21 mouse cellular contexts compared by ENCODE assay signal in genomic region chr5:18250379-18251017, GRCm38 (mm10).
DNase-seq lines count a peak whose midpoint lies in the region; ATAC-seq and TF ChIP-seq lines count a peak whose summit lies in the region.
"Had no signal": no experiment of that assay in that cellular context is flagged by ENCODE, and none has a peak within 500 bp of the region (broad histone marks: within the 10 kb centered on the region; RNA-seq: fewer than 3 reads in every experiment).

No protein-coding gene starts in this region.

- H3K4me2 ChIP-seq in lung, postnatal 0 days (replicated peaks; ENCODE audit: low read depth, low read length), result no peak overlapping the region
- peak overlapping the region; percentile 32 for H3K4me2 ChIP-seq in myocyte (ENCODE audit: low read depth)
- H3K4me2 ChIP-seq: embryonic facial prominence, embryonic 15.5 days; hindbrain, embryonic 15.5 days; limb, embryonic 13.5 days; midbrain, embryonic 12.5 days; neural tube, embryonic 12.5 days had no signal

- H3K4me1 ChIP-seq in lung, postnatal 0 days (ENCODE audit: insufficient read depth, low read depth, low read length), result no peaks in the 10 kb centered on the region
- H3K4me1 ChIP-seq: embryonic facial prominence, embryonic 15.5 days; hindbrain, embryonic 15.5 days; limb, embryonic 13.5 days; midbrain, embryonic 12.5 days; neural tube, embryonic 12.5 days had no signal

- TF ChIP-seq POLR2A in myocyte (IDR thresholded peaks at IDR 0.05; ENCODE audit: insufficient read length, low read depth), result no peak

- H3K27ac ChIP-seq in lung, postnatal 0 days (ENCODE audit: low read length), result no peak overlapping the region
- H3K27ac ChIP-seq: embryonic facial prominence, embryonic 15.5 days; hindbrain, embryonic 15.5 days; limb, embryonic 13.5 days; midbrain, embryonic 12.5 days; neural tube, embryonic 12.5 days had no signal

- no peak for TF ChIP-seq CTCF in lung, postnatal 0 days (IDR thresholded peaks at IDR 0.05)

- no peaks in the 10 kb centered on the region for H3K9me3 ChIP-seq in lung, postnatal 0 days (ENCODE audit: low read length)
- H3K9me3 ChIP-seq: embryonic facial prominence, embryonic 15.5 days; hindbrain, embryonic 15.5 days; limb, embryonic 13.5 days; midbrain, embryonic 12.5 days; neural tube, embryonic 12.5 days had no signal

- no peak overlapping the region for H3ac ChIP-seq in myocyte (ENCODE audit: control insufficient read depth, insufficient read length)

- H3K79me2 ChIP-seq in myocyte (ENCODE audit: control insufficient read depth, insufficient read depth), result no peaks in the 10 kb centered on the region

- peak; percentile 54 for DNase-seq in lung, postnatal 0 days (ENCODE audit: low spot score)
- DNase-seq in lung, postnatal 25 days (ENCODE audit: low spot score), result no peak
- DNase-seq in fibroblast of lung, adult 2 months (ENCODE audit: low read depth), result peak; percentile 35
- peak; percentile 68 for DNase-seq in kidney, adult 9 months
- no peak for DNase-seq in cerebellum, adult 18-20 months
- no peak for DNase-seq in urinary bladder, adult 18-20 months (ENCODE audit: low spot score in 2 of 2)
- DNase-seq: adrenal gland, postnatal 25 days; cerebellum, adult 11 months; cerebellum, postnatal 14 days; gastrocnemius, postnatal 10 days; heart, adult 18-20 months; heart, postnatal 36 days; right cerebral cortex, adult 18-20 months; thymus, postnatal 14 days had no signal

- H3K27me3 ChIP-seq in lung, postnatal 0 days (replicated peaks; ENCODE audit: insufficient read depth, low read length), result no peaks in the 10 kb centered on the region
- no peaks in the 10 kb centered on the region for H3K27me3 ChIP-seq in myocyte (ENCODE audit: control insufficient read depth, insufficient read depth, insufficient read length)
- H3K27me3 ChIP-seq: embryonic facial prominence, embryonic 15.5 days; hindbrain, embryonic 15.5 days; limb, embryonic 13.5 days; midbrain, embryonic 12.5 days; neural tube, embryonic 12.5 days had no signal

- no peak overlapping the region for H3K9ac ChIP-seq in lung, postnatal 0 days (replicated peaks; ENCODE audit: low read depth)
- H3K9ac ChIP-seq: embryonic facial prominence, embryonic 15.5 days; hindbrain, embryonic 15.5 days; limb, embryonic 13.5 days; midbrain, embryonic 12.5 days; neural tube, embryonic 12.5 days had no signal

- ATAC-seq in lung, postnatal 0 days, result peak; percentile 33; the same call in 1 of the 2 replicates
- ATAC-seq: CD4-positive, CD25-positive, alpha-beta regulatory T cell, adult 4 months had no signal

- TF ChIP-seq EP300 in lung, postnatal 0 days (IDR thresholded peaks at IDR 0.05), result peak; percentile 43; the same call in 1 of the 2 replicates

- H3K4me3 ChIP-seq in lung, postnatal 0 days (ENCODE audit: low read depth, low read length), result no peak overlapping the region
- no peak overlapping the region for H3K4me3 ChIP-seq in myocyte
- H3K4me3 ChIP-seq: embryonic facial prominence, embryonic 15.5 days; hindbrain, embryonic 15.5 days; limb, embryonic 13.5 days; midbrain, embryonic 12.5 days; neural tube, embryonic 12.5 days had no signal

- 70% methylated on average over 5 of the region's 5 CpGs for WGBS in lung, postnatal 0 days

- H3K36me3 ChIP-seq in lung, postnatal 0 days (ENCODE audit: insufficient read depth, low read length), result no peaks in the 10 kb centered on the region
- no peaks in the 10 kb centered on the region for H3K36me3 ChIP-seq in myocyte (ENCODE audit: control insufficient read depth, insufficient read depth)
- H3K36me3 ChIP-seq: embryonic facial prominence, embryonic 15.5 days; hindbrain, embryonic 15.5 days; limb, embryonic 13.5 days; midbrain, embryonic 12.5 days; neural tube, embryonic 12.5 days had no signal

TF ChIP-seq in myocyte, 11 proteins besides CTCF, POLR2A, EP300 and RAD21:
- no peak for TF ChIP-seq SRF (IDR thresholded peaks at IDR 0.05; ENCODE audit: control insufficient read depth, insufficient read length, low read depth)
- no peak for TF ChIP-seq TCF12 (IDR thresholded peaks at IDR 0.05; ENCODE audit: insufficient read depth, poor library complexity, severe bottlenecking)
- peak in 1 of 3 experiments; percentile 21 for TF ChIP-seq MYOD1 (IDR thresholded peaks at IDR 0.05; ENCODE audit: control insufficient read depth in 1 of 3, insufficient read length in 2 of 3, low read depth in 2 of 3)
- no peak for TF ChIP-seq CEBPB (IDR thresholded peaks at IDR 0.05; ENCODE audit: insufficient read depth, poor library complexity, severe bottlenecking)

Comparison
In these comparisons a context has a peak if more than half of its experiments do, and no peak if none do; other contexts are left out.
1. DNase-seq: peak in lung, postnatal 0 days (single experiment), fibroblast of lung, adult 2 months (single experiment) and kidney, adult 9 months (single experiment); none in lung, postnatal 25 days (single experiment), cerebellum, adult 18-20 months (0 of 2) and urinary bladder, adult 18-20 months (0 of 2).